Mouse (Mus musculus) limb, embryonic 15.5 days (tissue): Measurements from ENCODE around the gene Rps6kc1. TPM values are rescaled to one million over a fixed set of nuclear protein-coding genes. Genes with fewer than 3 reads are reported as not detected.
A peak's percentile ranks its signal among the peaks of the same experiment; 100 is the strongest.

Source experiments
- ATAC-seq: fragments of 200-750 bp; cut with Nextera tagmentation; 2 replicates; pipeline ENCODE4 v1.8.0; 2017; ENCODE audit warnings: low read depth, moderate TSS enrichment; ENCODE audit not compliant: insufficient number of reproducible peaks, low FRiP score, low TSS enrichment
- H3K27ac ChIP-seq: fragments of 300-500 bp; sonication (generic); 2 replicates; pipeline ENCODE4 v1.5.1; 2015; ENCODE audit warnings: moderate library complexity, mild to moderate bottlenecking, inconsistent platforms
- H3K27me3 ChIP-seq: fragments of 300-500 bp; sonication (generic); 2 replicates; pipeline ENCODE4 v1.6.1; 2015; ENCODE audit warnings: inconsistent platforms
- H3K36me3 ChIP-seq: fragments of 300-500 bp; sonication (generic); 2 replicates; pipeline ENCODE4 v1.6.1; 2015; ENCODE audit warnings: inconsistent platforms
- H3K4me1 ChIP-seq: fragments of 300-500 bp; sonication (generic); 2 replicates; pipeline ENCODE4 v1.6.1; 2015; ENCODE audit warnings: inconsistent platforms
- H3K4me2 ChIP-seq: fragments of 300-500 bp; sonication (generic); 2 replicates; pipeline ENCODE4 v1.6.1; 2015; ENCODE audit warnings: mild to moderate bottlenecking, inconsistent platforms
- H3K4me3 ChIP-seq: fragments of 300-500 bp; sonication (generic); 2 replicates; pipeline ENCODE4 v1.5.1; 2015; ENCODE audit warnings: mild to moderate bottlenecking, inconsistent platforms
- H3K9ac ChIP-seq: fragments of 300-500 bp; sonication (generic); 2 replicates; pipeline ENCODE4 v1.6.1; 2015; ENCODE audit warnings: inconsistent platforms
- H3K9me3 ChIP-seq: fragments of 300-500 bp; sonication (generic); 2 replicates; pipeline ENCODE4 v1.6.1; 2016; ENCODE audit warnings: inconsistent platforms
- WGBS: fragments of 180-500 bp; shearing (Covaris S2); methylation state at CpG from one replicate; pipeline ENCODE4 v1.1.7; 2015; 5-methylcytosine and 5-hydroxymethylcytosine counted together
- polyA plus RNA-seq: library from polyadenylated mRNA; unstranded; fragments of >200 nt; fragmentation: Nextera tagmentation; extraction: Ambion mirVana; gene quantifications from 2 replicates; pipeline ENCODE4 v1.2.1, GENCODE M21; 2015

Rps6kc1 gene
- polyA plus RNA-seq, 1 experiment from 2014 or later: 16.1 TPM

GRCm38 (mm10) chr1:190898899-190899575 lies 12.5 kb downstream of the Rps6kc1 start:
- Histone ChIP-seq H3K27ac (no peak overlapping the region; the same call in 1 of the 2 replicates), H3K27me3 (no peaks in the 10 kb centered on the region), H3K9me3 (no peaks in the 10 kb centered on the region), H3K4me3 (no peak overlapping the region), H3K4me2 (no peak overlapping the region), H3K36me3 (peaks cover 37% of the 10 kb centered on the region), H3K4me1 (peaks cover 13% of the 10 kb centered on the region), H3K9ac (no peak overlapping the region)
- ATAC-seq: 0 out of 2 replicates have a peak, but pooled peaks have one; percentile 52
- WGBS: 58% methylated on average over 9 of the region's 9 CpGs

- WGBS: 84% methylated on average over 3 of the region's 3 CpGs
- no peak overlapping the region for H3K4me3 ChIP-seq
- H3K9ac ChIP-seq: no peak overlapping the region
- H3K4me2 ChIP-seq: no peak overlapping the region
- H3K27me3 ChIP-seq: no peaks in the 10 kb centered on the region
- ATAC-seq: no peak
- no peaks in the 10 kb centered on the region for H3K9me3 ChIP-seq
- H3K4me1 ChIP-seq: peaks cover 13% of the 10 kb centered on the region
- H3K27ac ChIP-seq: no peak overlapping the region
- peaks cover 32% of the 10 kb centered on the region for H3K36me3 ChIP-seq
Measured at GRCm38 (mm10) chr1:190898186-190898585, 13.4 kb downstream of the Rps6kc1 start.

GRCm38 (mm10) chr1:190893559-190894167 lies 17.9 kb downstream of the Rps6kc1 start:
- no peaks in the 10 kb centered on the region for H3K27me3 ChIP-seq
- 88% methylated on average over 6 of the region's 6 CpGs for WGBS
- H3K9me3 ChIP-seq: no peaks in the 10 kb centered on the region
- H3K4me2 ChIP-seq: no peak overlapping the region
- H3K9ac ChIP-seq: no peak overlapping the region
- H3K4me1 ChIP-seq: peaks cover 2% of the 10 kb centered on the region; the same call in 1 of the 2 replicates
- peaks cover 57% of the 10 kb centered on the region for H3K36me3 ChIP-seq
- ATAC-seq: no peak
- H3K4me3 ChIP-seq: no peak overlapping the region
- no peak overlapping the region for H3K27ac ChIP-seq

- Histone ChIP-seq H3K4me3 (no peak overlapping the region), H3K36me3 (peaks cover 52% of the 10 kb centered on the region), H3K4me1 (no peaks in the 10 kb centered on the region), H3K9ac (no peak overlapping the region), H3K27me3 (no peaks in the 10 kb centered on the region), H3K4me2 (no peak overlapping the region), H3K27ac (no peak overlapping the region), H3K9me3 (no peaks in the 10 kb centered on the region)
- WGBS: 85% methylated on average over 16 of the region's 16 CpGs
- no peak for ATAC-seq
Measured at GRCm38 (mm10) chr1:190888646-190889045, 22.9 kb downstream of the Rps6kc1 start.

GRCm38 (mm10) chr1:190888031-190888430 lies 23.5 kb downstream of the Rps6kc1 start:
- WGBS: 83% methylated on average over 2 of the region's 2 CpGs
- Histone ChIP-seq H3K4me3 (no peak overlapping the region), H3K36me3 (peaks cover 52% of the 10 kb centered on the region), H3K9me3 (no peaks in the 10 kb centered on the region), H3K4me2 (no peak overlapping the region), H3K27ac (no peak overlapping the region), H3K4me1 (no peaks in the 10 kb centered on the region), H3K27me3 (no peaks in the 10 kb centered on the region), H3K9ac (no peak overlapping the region)
- ATAC-seq: no peak

- Histone ChIP-seq H3K27me3 (no peaks in the 10 kb centered on the region), H3K9ac (no peak overlapping the region), H3K9me3 (no peaks in the 10 kb centered on the region), H3K4me2 (no peak overlapping the region), H3K27ac (no peak overlapping the region), H3K4me1 (no peaks in the 10 kb centered on the region), H3K36me3 (peaks cover 40% of the 10 kb centered on the region), H3K4me3 (no peak overlapping the region)
- ATAC-seq: no peak
- 77% methylated on average over 4 of the region's 4 CpGs for WGBS
Measured at GRCm38 (mm10) chr1:190886014-190886413, 25.6 kb downstream of the Rps6kc1 start.

- H3K9ac ChIP-seq: no peak overlapping the region
- 6% methylated on average over 2 of the region's 2 CpGs for WGBS
- H3K27me3 ChIP-seq: no peaks in the 10 kb centered on the region
- no peak overlapping the region for H3K27ac ChIP-seq
- H3K4me2 ChIP-seq: no peak overlapping the region
- H3K9me3 ChIP-seq: no peaks in the 10 kb centered on the region
- H3K4me3 ChIP-seq: no peak overlapping the region
- no peaks in the 10 kb centered on the region for H3K4me1 ChIP-seq
- peaks cover 28% of the 10 kb centered on the region for H3K36me3 ChIP-seq
- ATAC-seq: no peak
Measured at GRCm38 (mm10) chr1:190881422-190881821, 30.1 kb downstream of the Rps6kc1 start.

GRCm38 (mm10) chr1:190880638-190881037 lies 30.9 kb downstream of the Rps6kc1 start:
- Histone ChIP-seq H3K36me3 (peaks cover 30% of the 10 kb centered on the region), H3K27me3 (no peaks in the 10 kb centered on the region)
- WGBS: 86% methylated on average over 6 of the region's 6 CpGs

GRCm38 (mm10) chr1:190875751-190876150 lies 35.8 kb downstream of the Rps6kc1 start:
- peaks cover 40% of the 10 kb centered on the region for H3K36me3 ChIP-seq
- no peak overlapping the region for H3K27ac ChIP-seq
- no peak for ATAC-seq
- no peak overlapping the region for H3K4me3 ChIP-seq
- H3K9ac ChIP-seq: no peak overlapping the region
- WGBS: 96% methylated on average over 6 of the region's 6 CpGs
- no peak overlapping the region for H3K4me2 ChIP-seq
- no peaks in the 10 kb centered on the region for H3K4me1 ChIP-seq
- no peaks in the 10 kb centered on the region for H3K9me3 ChIP-seq
- H3K27me3 ChIP-seq: no peaks in the 10 kb centered on the region

More at GRCm38 (mm10) chr1:190880638-190881037, 30.9 kb downstream of the Rps6kc1 start:
- H3K27ac ChIP-seq: no peak overlapping the region
- no peaks in the 10 kb centered on the region for H3K9me3 ChIP-seq
- H3K4me3 ChIP-seq: no peak overlapping the region
- H3K4me1 ChIP-seq: no peaks in the 10 kb centered on the region
- H3K4me2 ChIP-seq: no peak overlapping the region
- no peak overlapping the region for H3K9ac ChIP-seq
- no peak for ATAC-seq

GRCm38 (mm10) chr1:190875089-190875488 lies 36.5 kb downstream of the Rps6kc1 start:
- 82% methylated on average over 4 of the region's 4 CpGs for WGBS
- ATAC-seq: no peak

GRCm38 (mm10) chr1:190871068-190871467 lies 40.5 kb downstream of the Rps6kc1 start:
- no peak for ATAC-seq
- Histone ChIP-seq H3K4me1 (no peaks in the 10 kb centered on the region), H3K27me3 (no peaks in the 10 kb centered on the region), H3K4me3 (no peak overlapping the region), H3K36me3 (peaks cover 46% of the 10 kb centered on the region), H3K27ac (no peak overlapping the region), H3K9me3 (no peaks in the 10 kb centered on the region), H3K9ac (no peak overlapping the region), H3K4me2 (no peak overlapping the region)
- 94% methylated on average over 12 of the region's 12 CpGs for WGBS

More at GRCm38 (mm10) chr1:190875089-190875488, 36.5 kb downstream of the Rps6kc1 start:
- no peaks in the 10 kb centered on the region for H3K9me3 ChIP-seq
- H3K36me3 ChIP-seq: peaks cover 42% of the 10 kb centered on the region
- H3K9ac ChIP-seq: no peak overlapping the region
- no peaks in the 10 kb centered on the region for H3K27me3 ChIP-seq
- H3K4me2 ChIP-seq: no peak overlapping the region
- H3K4me1 ChIP-seq: no peaks in the 10 kb centered on the region
- no peak overlapping the region for H3K27ac ChIP-seq
- H3K4me3 ChIP-seq: no peak overlapping the region

- no peak overlapping the region for H3K4me3 ChIP-seq
- no peaks in the 10 kb centered on the region for H3K27me3 ChIP-seq
- H3K4me1 ChIP-seq: no peaks in the 10 kb centered on the region
- no peak for ATAC-seq
- H3K9me3 ChIP-seq: no peaks in the 10 kb centered on the region
- no peak overlapping the region for H3K4me2 ChIP-seq
- H3K27ac ChIP-seq: no peak overlapping the region
- WGBS: 88% methylated on average over 4 of the region's 4 CpGs
- peaks cover 46% of the 10 kb centered on the region for H3K36me3 ChIP-seq
- H3K9ac ChIP-seq: no peak overlapping the region
Measured at GRCm38 (mm10) chr1:190869996-190870395, 41.6 kb downstream of the Rps6kc1 start.
